Mouse (Mus musculus): ENCODE results near the gene Plekha5. TPM values are rescaled to one million over a fixed set of nuclear protein-coding genes. Genes with fewer than 3 reads are reported as not detected.
"Not testable (repeated sequence)": the region's sequence is repeated elsewhere in the genome, so short reads cannot be mapped to it uniquely, and the experiment has no call there.

Gene Plekha5
- total RNA-seq, 2 experiments from 2014 or later, result 2.9 to 14.2 TPM

- ATAC-seq (replicated peaks; ENCODE audit: low FRiP score, low TSS enrichment, poor library complexity, severe bottlenecking), result no peak
Measured at GRCm38 (mm10) chr6:140516202-140516601, 92.3 kb downstream of the Plekha5 start.

DNA sequence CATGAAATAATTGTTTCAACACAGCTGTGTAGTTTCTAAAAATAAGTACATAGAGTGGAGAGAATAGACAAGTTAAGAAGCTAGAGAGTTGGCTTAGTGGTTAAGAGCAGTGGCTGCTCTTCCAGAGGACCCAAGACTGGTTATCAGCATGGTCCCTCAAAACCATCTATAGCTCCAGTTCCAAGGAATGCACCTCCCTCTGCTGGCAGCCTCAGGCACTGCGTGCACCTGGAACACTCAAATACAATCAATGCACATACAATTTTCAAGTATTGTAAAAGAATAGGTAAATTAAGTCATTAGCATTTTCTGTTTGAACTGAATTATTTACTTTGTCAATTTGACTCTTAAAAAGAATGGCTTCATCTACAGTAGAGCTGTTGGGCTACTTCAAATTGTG, 93.3 kb downstream of the Plekha5 start:
- ATAC-seq (replicated peaks; ENCODE audit: low FRiP score, low TSS enrichment, poor library complexity, severe bottlenecking), result peak; percentile 88

DNA sequence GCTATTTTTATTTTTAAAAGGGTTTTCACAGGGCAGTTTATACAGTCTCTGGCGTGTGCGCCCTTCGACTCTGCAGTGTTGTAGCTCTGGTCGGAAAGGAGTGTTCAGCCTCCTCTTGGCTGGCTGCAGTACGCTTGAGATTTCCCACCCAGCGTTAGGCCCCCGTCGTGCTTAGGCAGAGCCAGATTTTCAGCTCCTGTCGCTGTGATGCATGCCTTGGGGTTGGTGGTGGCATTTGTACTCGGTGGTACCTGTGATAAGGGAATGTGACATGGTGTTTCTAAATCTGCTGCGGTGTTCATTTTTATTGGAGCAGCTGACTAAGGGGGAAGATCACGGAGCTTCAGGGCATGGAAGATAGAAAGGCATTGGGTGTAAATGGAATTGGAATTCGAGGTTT, 95.2 kb downstream of the Plekha5 start:
- no peak for ATAC-seq (replicated peaks; ENCODE audit: low FRiP score, low TSS enrichment, poor library complexity, severe bottlenecking)

- ATAC-seq (replicated peaks; ENCODE audit: low FRiP score, low TSS enrichment, poor library complexity, severe bottlenecking), result no peak
Measured at GRCm38 (mm10) chr6:140519488-140520159, 95.8 kb downstream of the Plekha5 start.

DNA sequence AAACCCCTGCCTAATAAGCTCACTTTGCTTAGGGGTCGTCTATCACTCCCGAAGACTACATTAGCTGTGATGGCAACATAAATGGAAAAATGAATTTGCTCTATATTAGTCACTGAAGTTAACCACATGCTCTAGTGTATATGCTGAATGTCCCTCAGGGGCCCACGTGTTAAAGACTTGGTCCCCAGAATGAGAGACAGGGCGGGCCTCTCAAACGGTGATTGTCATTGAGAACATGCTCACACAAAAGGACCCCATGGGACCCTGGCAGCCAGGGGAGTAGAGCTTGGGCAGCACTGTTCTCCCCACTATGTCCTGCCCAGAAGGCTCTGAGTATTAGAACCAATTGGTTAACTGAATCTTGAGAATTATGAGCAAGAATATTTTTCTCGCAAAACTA, 97.1 kb downstream of the Plekha5 start:
- no peak for ATAC-seq (replicated peaks; ENCODE audit: low FRiP score, low TSS enrichment, poor library complexity, severe bottlenecking)

- peak; percentile 31; the same call in 1 of the 2 replicates for ATAC-seq (replicated peaks; ENCODE audit: low FRiP score, low TSS enrichment, poor library complexity, severe bottlenecking)
Measured at GRCm38 (mm10) chr6:140521832-140522231, 98.0 kb downstream of the Plekha5 start.

- no peak for ATAC-seq (replicated peaks; ENCODE audit: low FRiP score, low TSS enrichment, poor library complexity, severe bottlenecking)
Measured at GRCm38 (mm10) chr6:140523600-140523999, 99.7 kb downstream of the Plekha5 start.

GRCm38 (mm10) chr6:140528414-140528813, 104.6 kb downstream of the Plekha5 start:
- no peak for ATAC-seq (replicated peaks; ENCODE audit: low FRiP score, low TSS enrichment, poor library complexity, severe bottlenecking)

GRCm38 (mm10) chr6:140532858-140533257, 109.0 kb downstream of the Plekha5 start:
- ATAC-seq (replicated peaks; ENCODE audit: low FRiP score, low TSS enrichment, poor library complexity, severe bottlenecking), result not testable (repeated sequence)

GRCm38 (mm10) chr6:140533606-140534005, 109.8 kb downstream of the Plekha5 start:
- ATAC-seq (replicated peaks; ENCODE audit: low FRiP score, low TSS enrichment, poor library complexity, severe bottlenecking), result no peak

- no peak for ATAC-seq (replicated peaks; ENCODE audit: low FRiP score, low TSS enrichment, poor library complexity, severe bottlenecking)
Measured at GRCm38 (mm10) chr6:140535504-140535903, 111.7 kb downstream of the Plekha5 start.

GRCm38 (mm10) chr6:140541919-140542318, 118.1 kb downstream of the Plekha5 start:
- ATAC-seq (replicated peaks; ENCODE audit: low FRiP score, low TSS enrichment, poor library complexity, severe bottlenecking), result no peak

DNA sequence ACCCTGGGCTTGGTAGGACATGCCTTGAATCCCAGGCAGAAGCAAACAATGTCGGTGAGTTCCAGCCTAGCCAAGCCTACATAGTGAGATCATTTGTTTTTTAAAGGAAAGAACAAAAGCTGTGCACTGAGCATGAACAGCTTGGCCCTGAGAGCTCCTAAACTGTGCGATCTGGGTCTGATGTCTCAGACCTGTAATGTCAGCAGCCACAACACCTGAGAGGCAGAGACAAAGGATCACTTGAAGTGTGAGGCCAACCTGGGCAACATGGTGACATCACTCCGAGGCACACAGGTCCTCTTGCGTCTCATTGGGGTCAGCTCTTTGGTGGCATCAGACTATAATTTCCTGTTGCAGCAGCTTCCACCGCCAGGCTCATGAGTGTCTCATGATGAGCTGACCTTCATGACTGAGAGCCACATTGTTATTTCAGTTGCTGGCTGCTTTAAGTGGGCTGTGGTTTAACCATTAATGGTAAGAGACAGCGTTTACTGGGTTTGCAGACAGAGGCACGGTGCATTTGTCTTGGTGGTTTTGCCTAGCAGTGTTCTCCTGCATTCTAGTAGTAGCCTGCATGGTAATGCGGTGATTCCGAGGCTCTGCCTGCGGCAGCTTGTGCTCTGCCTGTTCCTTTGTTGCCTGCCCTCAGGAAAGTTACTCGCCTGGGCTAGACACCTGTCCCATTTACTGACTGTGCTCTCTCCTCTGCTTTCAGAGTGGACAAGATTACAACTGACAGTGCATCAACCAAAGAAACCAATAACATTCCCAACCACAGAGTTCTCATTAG, 119.3 kb downstream of the Plekha5 start:
- no peak for ATAC-seq (replicated peaks; ENCODE audit: low FRiP score, low TSS enrichment, poor library complexity, severe bottlenecking)

- ATAC-seq (replicated peaks; ENCODE audit: low FRiP score, low TSS enrichment, poor library complexity, severe bottlenecking), result no peak
Measured at GRCm38 (mm10) chr6:140546095-140546494, 122.2 kb downstream of the Plekha5 start.

DNA sequence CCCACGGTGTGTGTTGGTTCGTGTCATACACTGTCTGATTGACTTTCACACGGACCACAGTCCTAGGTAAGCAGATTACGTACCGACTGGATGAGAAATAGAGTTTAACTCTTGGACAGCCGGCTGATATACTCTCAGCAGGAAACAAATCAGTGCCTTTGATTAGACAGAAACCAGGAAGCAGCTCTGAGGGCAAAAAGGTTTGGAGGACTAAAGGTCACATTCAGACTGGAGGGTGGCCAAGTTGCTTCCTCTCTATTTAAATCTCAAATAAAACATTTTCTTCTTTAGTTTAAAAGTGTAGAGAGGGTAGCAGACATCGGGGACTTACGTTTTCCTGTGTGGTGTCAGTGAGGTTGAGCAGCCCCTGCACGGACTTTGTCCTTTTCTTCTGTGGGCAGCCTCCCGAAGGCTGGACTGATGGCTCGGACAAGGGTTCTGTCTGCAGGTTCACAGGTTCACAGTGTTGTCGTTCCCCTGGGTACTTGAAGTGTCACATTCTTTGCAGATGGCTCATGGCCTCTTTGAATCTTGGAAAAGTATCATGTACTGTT, 122.9 kb downstream of the Plekha5 start:
- ATAC-seq (replicated peaks; ENCODE audit: low FRiP score, low TSS enrichment, poor library complexity, severe bottlenecking), result no peak

DNA sequence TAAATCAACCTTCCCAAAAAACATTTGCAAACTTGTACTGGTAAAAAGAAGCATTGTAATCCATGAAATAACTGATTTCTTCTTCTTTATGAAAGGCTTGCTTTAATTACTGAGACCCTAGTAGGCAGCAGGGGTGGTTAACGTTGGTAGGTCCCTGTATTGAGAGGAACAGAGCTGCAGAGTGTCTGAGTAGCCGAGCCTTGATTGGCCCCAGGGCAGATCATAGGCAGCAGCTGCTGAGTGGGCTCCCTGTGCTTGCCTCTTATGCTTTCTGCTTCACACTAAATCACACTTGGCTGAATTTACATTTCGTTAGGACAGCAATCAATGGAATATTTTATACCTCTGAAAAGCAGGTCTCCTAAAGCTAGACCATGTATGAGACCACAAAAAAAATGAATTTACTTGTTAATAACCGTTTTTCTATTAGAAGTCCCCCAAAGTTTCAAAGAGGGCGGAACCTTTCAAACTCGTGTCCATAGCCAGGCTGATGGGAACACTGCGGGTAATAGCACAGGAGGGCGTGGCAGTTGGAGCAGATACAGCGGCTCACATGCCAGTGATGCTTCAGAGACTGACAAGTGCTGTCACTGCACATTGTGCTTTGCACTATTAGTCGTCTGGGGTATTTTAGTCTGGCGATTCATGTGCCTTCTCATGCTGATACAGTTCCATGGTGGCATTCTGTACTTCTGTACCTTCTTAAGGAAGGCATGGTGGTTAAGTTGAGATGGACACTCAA, 123.5 kb downstream of the Plekha5 start:
- no peak for ATAC-seq (replicated peaks; ENCODE audit: low FRiP score, low TSS enrichment, poor library complexity, severe bottlenecking)

DNA sequence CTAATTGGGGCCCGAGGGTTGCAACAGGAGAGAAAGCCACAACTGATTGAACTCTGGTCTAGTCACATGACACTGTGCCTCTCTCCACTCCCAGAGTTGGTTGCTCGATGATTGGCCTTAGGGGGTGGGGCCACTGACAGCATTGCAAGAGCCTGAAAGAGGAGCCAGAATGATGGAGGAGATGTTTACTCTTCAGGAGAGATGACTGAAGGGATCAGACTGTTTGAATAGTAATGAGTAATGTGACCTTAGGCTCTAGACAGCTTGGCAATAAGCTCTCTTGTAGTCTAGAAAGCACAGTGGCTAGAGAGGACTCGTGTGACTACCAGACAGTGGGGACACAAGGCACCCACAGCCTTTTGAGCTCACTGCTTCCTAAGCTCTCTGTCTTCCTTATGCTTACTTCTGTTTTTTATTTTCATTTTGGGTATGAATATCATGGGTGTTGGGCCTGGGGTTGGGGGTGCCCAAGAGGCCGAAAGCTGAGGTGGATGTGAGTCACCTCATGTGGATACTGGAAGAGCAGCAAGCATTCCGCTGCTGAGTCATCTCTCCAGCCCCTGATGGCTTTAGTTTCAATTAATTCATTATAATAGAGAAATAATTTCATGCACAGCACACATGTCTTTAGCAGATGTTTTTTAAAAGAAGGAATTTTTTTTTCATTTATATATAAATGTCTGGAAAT, 124.4 kb downstream of the Plekha5 start:
- peak; percentile 59; the same call in 1 of the 2 replicates for ATAC-seq (replicated peaks; ENCODE audit: low FRiP score, low TSS enrichment, poor library complexity, severe bottlenecking)

DNA sequence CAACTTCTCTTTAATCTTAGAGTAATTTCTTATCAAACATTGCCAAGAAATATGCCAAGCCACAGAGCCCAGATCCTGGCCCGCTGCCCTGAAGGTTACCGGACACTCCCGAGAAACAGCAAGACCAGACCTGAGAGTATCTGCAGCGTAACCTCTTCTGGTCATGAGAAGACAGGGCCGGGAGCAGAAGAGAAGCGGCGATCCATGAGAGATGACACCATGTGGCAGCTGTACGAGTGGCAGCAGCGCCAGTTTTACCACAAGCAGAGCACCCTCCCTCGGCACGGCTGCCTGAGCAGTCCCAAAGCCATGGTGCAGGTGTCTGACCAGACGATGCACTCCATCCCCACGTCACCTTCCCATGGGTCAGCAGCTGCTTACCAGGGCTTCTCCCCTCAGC, 126.9 kb downstream of the Plekha5 start:
- ATAC-seq (replicated peaks; ENCODE audit: low FRiP score, low TSS enrichment, poor library complexity, severe bottlenecking), result peak; percentile 88

DNA sequence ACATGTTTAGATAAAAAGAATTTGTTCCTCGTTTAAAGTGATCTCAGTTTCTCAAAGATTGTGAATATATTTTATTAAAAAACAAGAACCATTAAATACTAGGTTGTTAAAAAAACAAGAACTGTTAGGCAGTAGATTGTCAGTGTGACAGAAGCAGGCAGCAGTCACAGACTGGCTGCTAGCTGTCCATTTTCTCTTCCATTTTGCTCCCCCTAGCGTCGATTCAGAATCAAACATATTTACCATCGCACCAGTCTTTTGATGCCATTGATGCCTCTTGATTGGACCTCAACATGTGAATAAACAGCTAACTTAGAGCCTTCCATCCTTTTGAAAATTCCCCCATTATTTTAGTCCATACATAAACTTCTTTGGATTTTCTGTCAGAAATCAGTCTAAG, 130.4 kb downstream of the Plekha5 start:
- ATAC-seq (replicated peaks; ENCODE audit: low FRiP score, low TSS enrichment, poor library complexity, severe bottlenecking), result 0 out of 2 replicates have a peak, but pooled peaks have one; percentile 25

Measured in megakaryocyte-erythroid progenitor cell, adult 5-6 weeks (primary cell).